Mouse (Mus musculus) embryonic facial prominence, embryonic 11.5 days (tissue): ENCODE measurements at regions not wholly inside any gene's neighbourhood (a gene's known extent, or its start where the extent isn't known, plus 50 kb on each side); places are given as distances from the start of the nearest gene placed in this dataset.

Source experiments
- ATAC-seq: fragments of 200-750 bp; cut with Nextera tagmentation; replicated peaks from 2 replicates; pipeline ENCODE4 v1.8.0; 2017; ENCODE audit warnings: low read depth; ENCODE audit not compliant: insufficient number of reproducible peaks, low FRiP score, low TSS enrichment
- DNase-seq: peaks from one replicate; pipeline ENCODE4 v3.0.0-alpha.2; 2015; ENCODE audit warnings: low spot score
- H3K27ac ChIP-seq: fragments of 300-500 bp; sonication (generic); replicated peaks from 2 replicates; pipeline ENCODE4 v1.5.1; 2014; ENCODE audit warnings: mild to moderate bottlenecking, low read depth, low read length, control low read depth
- H3K27me3 ChIP-seq: fragments of 300-500 bp; sonication (generic); 2 replicates; pipeline ENCODE4 v1.6.1; 2014; ENCODE audit warnings: mild to moderate bottlenecking, low read length, moderate library complexity, mixed read lengths; ENCODE audit not compliant: control insufficient read depth, insufficient read depth
- H3K36me3 ChIP-seq: fragments of 300-500 bp; sonication (generic); replicated peaks from 2 replicates; pipeline ENCODE4 v1.6.1; 2014; ENCODE audit warnings: low read depth, mild to moderate bottlenecking, low read length, moderate library complexity, mixed read lengths; ENCODE audit not compliant: control insufficient read depth, insufficient read depth
- H3K4me1 ChIP-seq: fragments of 300-500 bp; sonication (generic); 2 replicates; pipeline ENCODE4 v1.6.1; 2014; ENCODE audit warnings: low read length, mixed read lengths; ENCODE audit not compliant: control insufficient read depth, insufficient read depth
- H3K4me2 ChIP-seq: fragments of 300-500 bp; sonication (generic); 2 replicates; pipeline ENCODE4 v1.6.1; 2014; ENCODE audit warnings: low read depth, mild to moderate bottlenecking, control low read depth, low read length, moderate library complexity
- H3K4me3 ChIP-seq: fragments of 300-500 bp; sonication (generic); 2 replicates; pipeline ENCODE4 v1.5.1; 2014; ENCODE audit warnings: low read depth, low read length, control low read depth
- H3K9ac ChIP-seq: fragments of 300-500 bp; sonication (generic); replicated peaks from 2 replicates; pipeline ENCODE4 v1.6.1; 2014; ENCODE audit warnings: mild to moderate bottlenecking, control low read depth, low read length
- H3K9me3 ChIP-seq: fragments of 300-500 bp; sonication (generic); replicated peaks from 2 replicates; pipeline ENCODE4 v1.6.1; 2016; ENCODE audit warnings: mild to moderate bottlenecking, low read length, inconsistent platforms, mixed read lengths; ENCODE audit not compliant: control insufficient read depth
- WGBS: fragments of 180-500 bp; shearing (Covaris S2); extraction: QIAGEN DNeasy Blood & Tissue Kit; methylation state at CpG from one replicate; pipeline ENCODE4 v1.1.7; 2014; 5-methylcytosine and 5-hydroxymethylcytosine counted together

GRCm38 (mm10) chr4:80589438-80589837 is 244.5 kb upstream of the Tyrp1 start:
- 83% methylated on average over 4 of the region's 4 CpGs for WGBS
- no peak for ATAC-seq

GRCm38 (mm10) chr4:80628271-80628670 is 205.7 kb upstream of the Tyrp1 start:
- Histone ChIP-seq H3K27ac (no peak overlapping the region), H3K4me3 (no peak overlapping the region), H3K4me1 (no peaks in the 10 kb centered on the region), H3K4me2 (no peak overlapping the region), H3K36me3 (no peaks in the 10 kb centered on the region), H3K9ac (no peak overlapping the region), H3K27me3 (no peaks in the 10 kb centered on the region), H3K9me3 (no peaks in the 10 kb centered on the region)
- ATAC-seq (no peak), DNase-seq (no peak)
- whole genome bisulfite sequencing, result 72% methylated on average over 4 of the region's 4 CpGs

More at GRCm38 (mm10) chr4:80589438-80589837, 244.5 kb upstream of the Tyrp1 start:
- no peak overlapping the region for H3K27ac ChIP-seq
- DNase-seq, result no peak
- H3K4me1 ChIP-seq, result no peaks in the 10 kb centered on the region
- no peaks in the 10 kb centered on the region for H3K9me3 ChIP-seq
- no peak overlapping the region for H3K4me3 ChIP-seq
- no peak overlapping the region for H3K9ac ChIP-seq
- no peaks in the 10 kb centered on the region for H3K27me3 ChIP-seq
- H3K4me2 ChIP-seq, result no peak overlapping the region
- no peaks in the 10 kb centered on the region for H3K36me3 ChIP-seq

GRCm38 (mm10) chr4:80629251-80629650 is 204.7 kb upstream of the Tyrp1 start:
- no peak overlapping the region for H3K27ac ChIP-seq
- no peak overlapping the region for H3K4me3 ChIP-seq
- DNase-seq (no peak), ATAC-seq (no peak)
- no peaks in the 10 kb centered on the region for H3K9me3 ChIP-seq
- H3K4me2 ChIP-seq, result no peak overlapping the region
- 89% methylated on average over 1 of the region's 1 CpGs for WGBS
- no peaks in the 10 kb centered on the region for H3K27me3 ChIP-seq
- H3K36me3 ChIP-seq, result no peaks in the 10 kb centered on the region
- no peak overlapping the region for H3K9ac ChIP-seq
- no peaks in the 10 kb centered on the region for H3K4me1 ChIP-seq

- Histone ChIP-seq H3K9ac (no peak overlapping the region), H3K27ac (no peak overlapping the region), H3K36me3 (no peaks in the 10 kb centered on the region), H3K27me3 (no peaks in the 10 kb centered on the region), H3K4me1 (no peaks in the 10 kb centered on the region), H3K4me3 (no peak overlapping the region), H3K9me3 (no peaks in the 10 kb centered on the region), H3K4me2 (no peak overlapping the region)
- DNase-seq (no peak), ATAC-seq (no peak)
Measured at GRCm38 (mm10) chr4:80630260-80630659, 203.7 kb upstream of the Tyrp1 start.

GRCm38 (mm10) chr4:80631041-80631440 is 202.9 kb upstream of the Tyrp1 start:
- no peak overlapping the region for H3K4me2 ChIP-seq
- no peak for DNase-seq
- no peaks in the 10 kb centered on the region for H3K4me1 ChIP-seq
- no peak overlapping the region for H3K4me3 ChIP-seq
- H3K27me3 ChIP-seq, result no peaks in the 10 kb centered on the region
- H3K27ac ChIP-seq, result no peak overlapping the region
- no peaks in the 10 kb centered on the region for H3K36me3 ChIP-seq
- no peaks in the 10 kb centered on the region for H3K9me3 ChIP-seq
- WGBS, result 74% methylated on average over 4 of the region's 4 CpGs
- no peak for ATAC-seq
- no peak overlapping the region for H3K9ac ChIP-seq

GRCm38 (mm10) chr4:80631441-80631840 is 202.5 kb upstream of the Tyrp1 start:
- no peaks in the 10 kb centered on the region for H3K36me3 ChIP-seq
- 74% methylated on average over 4 of the region's 4 CpGs for WGBS
- no peak for ATAC-seq
- no peak overlapping the region for H3K4me2 ChIP-seq
- H3K4me3 ChIP-seq, result no peak overlapping the region
- H3K27me3 ChIP-seq, result no peaks in the 10 kb centered on the region
- no peaks in the 10 kb centered on the region for H3K4me1 ChIP-seq
- H3K9ac ChIP-seq, result no peak overlapping the region
- no peaks in the 10 kb centered on the region for H3K9me3 ChIP-seq
- no peak overlapping the region for H3K27ac ChIP-seq
- no peak for DNase-seq

GRCm38 (mm10) chr4:80638381-80638780 is 195.5 kb upstream of the Tyrp1 start:
- no peak overlapping the region for H3K4me3 ChIP-seq
- H3K4me2 ChIP-seq, result no peak overlapping the region
- no peak for ATAC-seq
- H3K36me3 ChIP-seq, result no peaks in the 10 kb centered on the region
- no peaks in the 10 kb centered on the region for H3K4me1 ChIP-seq
- DNase-seq, result no peak
- H3K9me3 ChIP-seq, result no peaks in the 10 kb centered on the region
- no peak overlapping the region for H3K9ac ChIP-seq
- H3K27me3 ChIP-seq, result no peaks in the 10 kb centered on the region
- H3K27ac ChIP-seq, result no peak overlapping the region
